Mouse (Mus musculus): ENCODE data around the gene Frmd4a.

DNA sequence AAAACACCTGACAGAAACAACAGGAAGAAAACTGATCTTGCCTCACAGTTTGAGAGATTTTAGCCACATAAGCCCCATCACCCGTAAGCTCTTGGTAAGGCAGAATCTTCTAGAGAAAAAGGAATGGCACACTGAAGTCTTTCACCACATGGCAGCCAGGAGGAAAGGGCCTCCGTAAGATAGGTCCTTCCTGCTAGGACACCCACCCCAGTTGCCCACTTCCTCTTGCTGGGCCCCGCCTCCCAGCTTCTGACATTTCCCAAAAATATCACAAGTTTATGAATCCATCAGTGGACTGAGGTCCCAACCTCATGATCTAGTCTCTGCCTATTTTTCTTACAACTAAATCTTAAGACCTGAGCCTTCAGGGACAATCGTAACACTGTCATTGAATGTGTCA is 373.6 kb downstream of the Frmd4a start:
- no peak for TF ChIP-seq CTCF (conservative IDR thresholded peaks at IDR 0.05; ENCODE audit: low read length)
- TF ChIP-seq NANOG (IDR thresholded peaks at IDR 0.05; ENCODE audit: borderline replicate concordance, low read length), result no peak
